Mouse (Mus musculus): Measurements from ENCODE around the gene Gprc5b. TPM values are rescaled to one million over a fixed set of nuclear protein-coding genes. Genes with fewer than 3 reads are reported as not detected.

Gprc5b gene
- polyA plus RNA-seq (2015; fragmentation: Nextera tagmentation; extraction: Ambion mirVana) = 4.9 and 6.0 TPM in 2 replicates

- H3K4me2 ChIP-seq = peak within 1 kb of the TSS; percentile 94
- H3K9me3 ChIP-seq (replicated peaks) = no peaks in the 10 kb centered on the region
- peaks cover 29% of the 10 kb centered on the region for H3K4me1 ChIP-seq (replicated peaks)
- peak; percentile 88 for ATAC-seq (replicated peaks; ENCODE audit: insufficient number of reproducible peaks, insufficient read depth, low FRiP score, low read depth)
- peak within 1 kb of the TSS; percentile 68 for H3K4me3 ChIP-seq
- peak within 1 kb of the TSS; percentile 40 for H3K27ac ChIP-seq
- no peaks in the 10 kb centered on the region for H3K36me3 ChIP-seq
- H3K9ac ChIP-seq = peak within 1 kb of the TSS; percentile 81
- no peaks in the 10 kb centered on the region for H3K27me3 ChIP-seq
- WGBS = under 1% methylated on average over 35 of the region's 44 CpGs
These were observed at the start of gene Gprc5b for GRCm38 (mm10) chr7:118995007-118995406. TSS of gene Gprc5b (minus strand) at chr7:118995211.

DNA sequence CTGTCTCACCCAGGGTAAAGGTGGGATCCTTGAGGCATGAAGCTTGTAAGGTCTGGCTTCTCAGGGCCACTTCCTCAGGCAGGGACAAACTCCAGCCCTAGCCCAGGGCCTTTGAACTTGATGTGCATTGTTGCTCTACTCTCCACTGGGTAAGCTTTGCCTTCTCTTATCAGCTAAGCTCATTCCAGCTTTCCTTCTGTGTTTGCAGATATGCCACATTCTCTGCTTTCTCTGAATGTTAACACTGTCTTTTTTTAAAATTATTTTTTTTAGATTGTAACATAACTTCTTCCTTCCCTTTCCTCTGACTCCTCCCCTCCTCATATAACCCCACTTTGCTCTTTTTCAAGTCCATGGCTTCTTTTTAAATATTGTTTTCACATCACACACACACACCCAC lies 46.5 kb upstream of the Gprc5b start:
- no peaks in the 10 kb centered on the region for H3K4me1 ChIP-seq (replicated peaks)
- no peak overlapping the region for H3K4me3 ChIP-seq
- H3K9me3 ChIP-seq (replicated peaks) = no peaks in the 10 kb centered on the region
- no peak overlapping the region for H3K9ac ChIP-seq
- H3K4me2 ChIP-seq = no peak overlapping the region
- H3K36me3 ChIP-seq = no peaks in the 10 kb centered on the region
- no peaks in the 10 kb centered on the region for H3K27me3 ChIP-seq
- no peak overlapping the region for H3K27ac ChIP-seq
- no peak for ATAC-seq (replicated peaks; ENCODE audit: insufficient number of reproducible peaks, insufficient read depth, low FRiP score, low read depth)

DNA sequence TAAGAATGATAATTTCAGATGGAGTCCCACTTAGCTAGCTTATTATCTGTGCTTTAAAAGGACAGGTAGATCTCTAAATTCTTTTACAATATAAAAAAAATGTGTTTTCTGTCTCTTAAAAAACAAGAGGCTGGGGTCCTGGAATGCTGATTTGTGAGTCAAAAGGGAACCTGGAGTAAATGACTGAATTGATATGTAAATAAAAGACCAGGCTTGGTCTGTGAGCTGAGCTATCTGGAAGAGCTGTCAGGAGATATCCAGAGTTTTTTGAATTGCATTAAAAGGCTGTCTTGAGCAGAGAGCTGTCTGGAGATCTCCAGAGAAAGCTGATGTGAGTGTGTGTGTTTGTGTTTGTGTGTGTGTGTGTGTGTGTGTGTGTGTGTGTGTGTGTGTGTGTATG lies 42.6 kb upstream of the Gprc5b start:
- Histone ChIP-seq H3K4me2 (no peak overlapping the region), H3K36me3 (no peaks in the 10 kb centered on the region), H3K4me3 (no peak overlapping the region), H3K4me1 (replicated peaks) (no peaks in the 10 kb centered on the region), H3K9me3 (replicated peaks) (no peaks in the 10 kb centered on the region), H3K27ac (no peak overlapping the region), H3K9ac (no peak overlapping the region), H3K27me3 (no peaks in the 10 kb centered on the region)
- no peak for ATAC-seq (replicated peaks; ENCODE audit: insufficient number of reproducible peaks, insufficient read depth, low FRiP score, low read depth)

DNA sequence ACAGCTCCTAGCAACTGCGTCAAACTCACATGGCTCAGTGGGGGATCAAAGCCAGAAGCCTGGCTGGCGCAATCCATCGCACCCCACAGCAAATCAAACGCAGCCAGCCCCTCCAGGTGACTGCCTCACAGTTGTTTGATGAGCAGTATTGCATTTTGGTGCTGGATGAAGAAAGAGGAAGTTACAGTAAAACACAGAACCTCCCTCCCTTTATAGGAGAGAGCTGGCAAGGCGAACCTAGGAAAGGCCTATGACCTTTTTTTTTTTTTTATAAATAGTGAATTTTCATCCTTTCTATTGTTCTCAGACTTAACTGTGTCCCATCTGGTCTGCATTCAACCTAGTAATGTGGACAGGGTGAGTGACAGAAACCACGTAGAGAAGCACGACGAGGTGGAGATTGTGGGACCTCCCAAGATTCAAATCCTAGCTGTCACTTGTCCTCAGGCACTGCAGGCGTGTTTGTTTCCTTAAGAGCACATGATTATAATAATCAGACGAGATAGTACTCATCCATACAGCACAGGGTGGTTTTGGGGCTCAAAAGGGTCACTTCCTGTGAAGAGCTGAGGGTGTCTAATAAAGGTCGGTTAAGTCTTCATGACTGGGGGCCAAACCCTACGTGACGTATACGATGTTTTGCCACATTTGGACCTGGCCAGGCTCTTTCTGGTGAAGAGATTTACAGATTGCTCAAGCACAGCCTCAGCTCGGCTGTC lies 39.4 kb upstream of the Gprc5b start:
- 54% methylated on average over 15 of the region's 15 CpGs for WGBS

DNA sequence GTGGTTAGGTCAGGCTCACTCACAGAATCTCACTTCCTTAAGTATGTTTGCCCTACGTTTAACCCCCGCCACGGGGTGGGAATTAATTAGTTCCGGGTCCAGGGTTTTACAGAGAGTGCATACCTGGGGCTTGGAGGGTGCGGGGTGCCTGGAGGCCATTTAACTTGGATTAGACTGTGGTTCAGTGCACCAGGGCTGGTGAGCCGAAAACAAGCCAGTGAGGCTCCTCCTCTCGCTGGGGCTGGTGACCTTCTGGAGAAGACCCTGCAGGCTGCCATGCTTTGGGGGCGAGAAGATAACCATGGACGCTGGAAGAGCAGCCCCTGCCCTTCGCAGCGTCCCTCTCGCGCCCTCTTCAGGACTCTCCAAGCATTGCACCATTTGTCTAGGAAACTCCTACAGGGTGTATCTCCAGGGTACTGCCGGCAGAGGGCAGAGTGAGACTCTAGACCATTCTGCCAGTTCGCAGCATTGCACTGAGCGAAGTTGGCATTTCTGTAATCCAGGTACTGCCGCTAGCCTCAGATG lies 28.4 kb upstream of the Gprc5b start:
- Histone ChIP-seq H3K36me3 (no peaks in the 10 kb centered on the region), H3K4me3 (no peak overlapping the region), H3K9me3 (replicated peaks) (no peaks in the 10 kb centered on the region), H3K27ac (no peak overlapping the region), H3K4me1 (replicated peaks) (no peaks in the 10 kb centered on the region), H3K9ac (no peak overlapping the region), H3K27me3 (0 out of 2 replicates have a peak, but pooled peaks cover 4% of the 10 kb centered on the region), H3K4me2 (no peak overlapping the region)
- no peak for ATAC-seq (replicated peaks; ENCODE audit: insufficient number of reproducible peaks, insufficient read depth, low FRiP score, low read depth)
- WGBS = 31% methylated on average over 17 of the region's 17 CpGs

More for the DNA sequence above, 39.4 kb upstream of the Gprc5b start:
- Histone ChIP-seq H3K4me1 (replicated peaks) (no peaks in the 10 kb centered on the region), H3K4me3 (no peak overlapping the region), H3K27me3 (no peaks in the 10 kb centered on the region), H3K9me3 (replicated peaks) (no peaks in the 10 kb centered on the region), H3K9ac (no peak overlapping the region), H3K27ac (no peak overlapping the region), H3K4me2 (no peak overlapping the region), H3K36me3 (no peaks in the 10 kb centered on the region)
- no peak for ATAC-seq (replicated peaks; ENCODE audit: insufficient number of reproducible peaks, insufficient read depth, low FRiP score, low read depth)

DNA sequence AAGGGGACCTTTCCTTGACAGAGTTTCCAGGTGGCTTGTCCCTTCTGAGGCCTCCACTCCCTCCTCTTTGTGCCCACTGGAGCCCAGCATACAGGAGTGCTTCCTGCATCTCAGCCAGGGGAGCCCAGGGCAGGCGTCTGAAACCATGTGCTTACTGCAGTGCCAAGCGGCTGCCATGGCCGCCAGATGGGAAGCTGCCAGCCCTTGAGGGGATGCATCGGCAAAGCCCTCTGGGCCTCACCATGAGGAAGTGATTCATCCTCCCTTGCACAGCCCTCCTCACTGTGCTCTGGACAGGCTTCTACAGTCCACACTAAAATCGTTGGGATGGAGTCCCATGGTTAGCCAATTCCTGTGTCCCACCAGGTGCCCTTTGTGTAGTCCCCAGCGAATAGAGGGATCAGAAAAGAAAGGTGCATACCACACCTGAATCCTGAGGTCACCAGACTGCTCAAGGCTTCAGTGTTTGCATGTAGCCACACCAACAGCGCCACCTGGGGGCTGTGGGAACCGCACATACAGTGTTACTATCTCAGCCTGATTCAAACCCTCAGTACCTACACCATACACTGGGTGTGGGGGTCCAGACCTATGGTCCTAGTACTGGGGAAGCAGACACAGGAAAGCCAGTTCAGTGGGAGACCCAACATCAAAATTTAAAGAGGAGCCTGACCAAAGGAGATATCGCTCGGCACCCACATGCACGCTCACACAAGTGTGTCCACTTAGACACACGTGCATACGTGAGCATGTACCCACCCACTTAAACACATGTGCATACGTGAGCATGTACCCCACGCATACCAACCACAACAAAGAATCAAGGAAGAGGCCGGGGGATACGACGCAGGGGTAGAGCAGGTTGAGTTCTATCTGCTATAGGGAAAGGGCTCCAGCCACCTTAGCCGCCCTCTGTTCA lies 27.5 kb upstream of the Gprc5b start:
- no peaks in the 10 kb centered on the region for H3K4me1 ChIP-seq (replicated peaks)
- ATAC-seq (replicated peaks; ENCODE audit: insufficient number of reproducible peaks, insufficient read depth, low FRiP score, low read depth) = no peak
- WGBS = 70% methylated on average over 19 of the region's 19 CpGs

DNA sequence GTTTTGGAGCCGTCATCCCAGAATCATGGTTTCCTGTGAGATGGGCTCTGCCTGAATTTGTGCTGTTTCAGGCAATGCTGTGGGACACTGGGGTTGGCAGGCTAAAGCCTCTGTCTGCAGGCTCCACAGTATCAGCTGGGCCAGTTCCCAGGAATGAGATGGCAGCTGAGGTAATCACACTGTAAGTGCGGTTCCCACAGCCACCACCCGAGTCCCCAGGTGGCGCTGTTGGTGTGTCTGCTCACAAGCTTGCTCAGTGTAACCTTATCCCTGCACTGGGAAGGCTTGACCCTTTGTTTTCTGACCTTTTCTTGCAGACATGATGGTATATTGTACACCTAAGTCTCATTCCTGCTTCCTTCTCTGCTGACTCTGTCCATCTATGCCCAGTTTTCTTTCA lies 24.5 kb upstream of the Gprc5b start:
- Histone ChIP-seq H3K36me3 (no peaks in the 10 kb centered on the region), H3K4me2 (no peak overlapping the region), H3K4me3 (no peak overlapping the region), H3K27me3 (peaks cover 25% of the 10 kb centered on the region), H3K27ac (no peak overlapping the region), H3K9me3 (replicated peaks) (no peaks in the 10 kb centered on the region), H3K9ac (no peak overlapping the region), H3K4me1 (replicated peaks) (no peaks in the 10 kb centered on the region)
- 13% methylated on average over 4 of the region's 4 CpGs for WGBS
- ATAC-seq (replicated peaks; ENCODE audit: insufficient number of reproducible peaks, insufficient read depth, low FRiP score, low read depth) = no peak; the same call in 1 of the 2 replicates

More for the DNA sequence above, 27.5 kb upstream of the Gprc5b start:
- Histone ChIP-seq H3K9ac (no peak overlapping the region), H3K27ac (no peak overlapping the region), H3K4me2 (no peak overlapping the region), H3K9me3 (replicated peaks) (no peaks in the 10 kb centered on the region), H3K27me3 (peaks cover 12% of the 10 kb centered on the region), H3K4me3 (no peak overlapping the region), H3K36me3 (no peaks in the 10 kb centered on the region)

GRCm38 (mm10) chr7:119015736-119016135 lies 20.7 kb upstream of the Gprc5b start:
- H3K9me3 ChIP-seq (replicated peaks) = no peaks in the 10 kb centered on the region
- H3K36me3 ChIP-seq = no peaks in the 10 kb centered on the region
- H3K9ac ChIP-seq = no peak overlapping the region
- no peak overlapping the region for H3K4me3 ChIP-seq
- H3K4me1 ChIP-seq (replicated peaks) = no peaks in the 10 kb centered on the region
- WGBS = 0% methylated on average over 3 of the region's 3 CpGs
- no peak overlapping the region for H3K27ac ChIP-seq
- peaks cover 31% of the 10 kb centered on the region for H3K27me3 ChIP-seq
- H3K4me2 ChIP-seq = no peak overlapping the region
- no peak for ATAC-seq (replicated peaks; ENCODE audit: insufficient number of reproducible peaks, insufficient read depth, low FRiP score, low read depth)

DNA sequence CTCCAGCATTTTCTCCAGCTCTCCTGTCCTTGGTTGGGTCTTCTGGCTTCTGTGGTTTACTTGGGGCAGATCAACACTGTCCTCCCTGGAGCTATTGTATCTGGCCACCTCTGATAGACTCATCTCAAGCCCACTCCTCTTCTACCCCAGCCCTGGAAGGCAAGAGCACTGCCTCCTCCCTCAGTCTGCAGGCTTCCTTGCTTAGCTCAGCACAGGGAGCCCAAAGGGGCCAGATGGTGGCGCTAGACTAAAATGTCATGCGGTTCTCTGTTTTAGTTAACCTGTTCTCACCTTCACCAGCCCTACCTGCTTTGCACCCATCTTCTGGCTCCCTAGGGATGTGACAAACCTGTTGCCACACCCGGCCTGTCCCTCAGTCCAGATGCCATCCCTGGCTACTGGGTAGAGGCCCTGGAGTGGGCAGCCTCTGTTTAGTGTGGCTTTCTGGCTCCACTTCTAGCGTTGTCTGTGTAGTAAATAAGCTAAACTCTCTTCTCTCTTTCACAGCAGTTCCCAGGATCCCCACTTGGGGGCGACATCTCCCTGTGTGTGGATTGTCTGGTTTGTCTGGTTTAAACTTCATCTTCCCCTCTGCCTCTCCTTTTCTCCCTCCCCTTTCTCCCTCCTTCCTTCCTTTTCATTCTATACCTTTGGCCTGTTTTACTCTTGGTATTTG lies 16.0 kb upstream of the Gprc5b start:
- Histone ChIP-seq H3K9ac (no peak overlapping the region), H3K4me3 (no peak overlapping the region), H3K27ac (no peak overlapping the region), H3K27me3 (peaks cover 11% of the 10 kb centered on the region), H3K36me3 (no peaks in the 10 kb centered on the region), H3K9me3 (replicated peaks) (no peaks in the 10 kb centered on the region), H3K4me1 (replicated peaks) (no peaks in the 10 kb centered on the region), H3K4me2 (no peak overlapping the region)
- ATAC-seq (replicated peaks; ENCODE audit: insufficient number of reproducible peaks, insufficient read depth, low FRiP score, low read depth) = no peak
- 13% methylated on average over 5 of the region's 5 CpGs for WGBS

DNA sequence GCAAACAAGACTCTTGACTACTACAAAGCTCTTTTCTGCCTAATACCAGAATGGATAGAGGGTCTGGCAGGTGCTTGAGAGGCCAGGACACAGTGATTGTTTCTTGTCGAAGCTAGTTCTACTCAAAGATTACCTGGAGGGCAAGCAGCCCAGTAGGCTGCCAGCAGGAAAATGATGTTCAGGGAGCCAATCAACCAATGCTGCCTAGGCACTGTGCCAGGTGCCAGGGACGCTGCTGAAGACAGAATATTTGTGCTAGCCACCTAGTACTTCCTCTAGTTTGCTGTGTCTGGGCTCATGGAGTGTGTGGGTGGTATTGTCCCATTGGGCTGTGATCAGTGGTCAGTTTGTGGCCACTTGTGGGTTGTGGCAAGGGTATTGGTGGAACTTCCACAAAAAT lies 7.5 kb upstream of the Gprc5b start:
- ATAC-seq (replicated peaks; ENCODE audit: insufficient number of reproducible peaks, insufficient read depth, low FRiP score, low read depth) = no peak

DNA sequence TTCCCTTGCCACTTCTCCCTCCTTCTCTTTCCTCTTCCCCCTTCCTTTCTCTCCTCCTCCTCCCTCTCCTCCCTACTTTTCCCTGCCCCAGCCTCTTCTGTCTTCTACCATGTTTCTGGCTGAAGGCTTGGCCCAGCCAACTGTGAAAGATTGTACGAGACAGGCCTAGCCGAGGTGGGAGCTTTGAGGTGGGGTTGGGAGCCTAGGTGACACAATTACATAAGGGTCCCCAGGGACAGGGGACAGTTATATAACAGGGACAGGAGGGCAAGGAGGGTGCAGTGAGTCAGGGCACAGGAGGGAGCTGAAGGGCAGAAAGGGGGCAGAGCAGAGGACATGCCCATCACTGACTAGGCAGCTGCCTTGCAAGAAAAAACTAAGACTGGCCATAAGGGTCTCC lies 7.0 kb upstream of the Gprc5b start:
- H3K4me2 ChIP-seq = no peak overlapping the region
- H3K4me1 ChIP-seq (replicated peaks) = no peaks in the 10 kb centered on the region
- H3K36me3 ChIP-seq = no peaks in the 10 kb centered on the region
- H3K27ac ChIP-seq = no peak overlapping the region
- WGBS = 54% methylated on average over 2 of the region's 2 CpGs
- H3K27me3 ChIP-seq = peaks cover 6% of the 10 kb centered on the region
- H3K4me3 ChIP-seq = no peak overlapping the region
- H3K9ac ChIP-seq = no peak overlapping the region
- no peak for ATAC-seq (replicated peaks; ENCODE audit: insufficient number of reproducible peaks, insufficient read depth, low FRiP score, low read depth)
- no peaks in the 10 kb centered on the region for H3K9me3 ChIP-seq (replicated peaks)

More for the DNA sequence above, 7.5 kb upstream of the Gprc5b start:
- Histone ChIP-seq H3K9ac (no peak overlapping the region), H3K27ac (no peak overlapping the region), H3K4me3 (no peak overlapping the region), H3K27me3 (peaks cover 6% of the 10 kb centered on the region), H3K36me3 (no peaks in the 10 kb centered on the region), H3K4me1 (replicated peaks) (no peaks in the 10 kb centered on the region), H3K9me3 (replicated peaks) (no peaks in the 10 kb centered on the region), H3K4me2 (no peak overlapping the region)
- WGBS = 40% methylated on average over 2 of the region's 2 CpGs
